Mouse (Mus musculus) left cerebral cortex, adult 2 months (tissue): ENCODE measurements around the gene Sema6d. TPM values are rescaled to one million over a fixed set of nuclear protein-coding genes. Genes with fewer than 3 reads are reported as not detected.

Source experiments
- DNase-seq, 2 experiments: peaks; one replicate each; pipeline ENCODE4 v3.0.0; 2021 to 2022; ENCODE audit warnings: low spot score in 2 of 2, mixed read lengths in 1 of 2; ENCODE audit errors: extremely low spot score in 1 of 2
- H3K27ac ChIP-seq: fragments of 200-600 bp; 2 replicates; pipeline ENCODE4 v1.8.1; 2022
- H3K4me3 ChIP-seq: fragments of 200-600 bp; 2 replicates; pipeline ENCODE4 v1.8.1; 2022
- CTCF ChIP-seq: fragments of 200-600 bp; IDR thresholded peaks from 2 replicates; pipeline ENCODE4 v1.8.1; 2022; ENCODE audit warnings: antibody characterized with exemption, mild to moderate bottlenecking, moderate library complexity
- intact Hi-C: fragments of 180-260 bp; cut with DNase I; formaldehyde crosslinking; loops from one replicate; pipeline ENCODE4 v1.15.1; 2025
- total RNA-seq, 2 experiments: library from RNA; stranded (reverse); gene quantifications; 2 replicates each; pipeline ENCODE4 v1.2.3; 2021

Gene Sema6d
- total RNA-seq, 2 experiments from 2014 or later, result 45.3 to 50.4 TPM

- no peak overlapping the region for H3K4me3 ChIP-seq
- no peak overlapping the region for H3K27ac ChIP-seq
- intact Hi-C loops, result no loop called here
- no peak for TF ChIP-seq CTCF
- no peak for DNase-seq
Measured at GRCm38 (mm10) chr2:124369991-124370390, 280.2 kb downstream of the Sema6d start.

GRCm38 (mm10) chr2:124371363-124371762, 281.6 kb downstream of the Sema6d start:
- no peak overlapping the region for H3K27ac ChIP-seq
- no peak overlapping the region for H3K4me3 ChIP-seq
- DNase-seq, result no peak
- intact Hi-C loops, result no loop called here
- no peak for TF ChIP-seq CTCF

- intact Hi-C loops, result no loop called here
- DNase-seq, result no peak
- TF ChIP-seq CTCF, result no peak
- Histone ChIP-seq H3K4me3 (no peak overlapping the region), H3K27ac (no peak overlapping the region)
Measured at GRCm38 (mm10) chr2:124385053-124385452, 295.3 kb downstream of the Sema6d start.

GRCm38 (mm10) chr2:124385722-124386121, 296.0 kb downstream of the Sema6d start:
- no peak overlapping the region for H3K4me3 ChIP-seq
- H3K27ac ChIP-seq, result no peak overlapping the region
- TF ChIP-seq CTCF, result no peak
- intact Hi-C loops, result no loop called here
- DNase-seq, result no peak

- intact Hi-C loops, result no loop called here
- no peak overlapping the region for H3K4me3 ChIP-seq
- TF ChIP-seq CTCF, result no peak; the same call in 1 of the 2 replicates
- DNase-seq, result no peak
- no peak overlapping the region for H3K27ac ChIP-seq
Measured at GRCm38 (mm10) chr2:124388269-124388668, 298.5 kb downstream of the Sema6d start.

- intact Hi-C loops, result no loop called here
- Histone ChIP-seq H3K27ac (no peak overlapping the region), H3K4me3 (no peak overlapping the region)
- no peak for TF ChIP-seq CTCF
- no peak for DNase-seq
Measured at GRCm38 (mm10) chr2:124396733-124397132, 307.0 kb downstream of the Sema6d start.

GRCm38 (mm10) chr2:124397304-124397703, 307.5 kb downstream of the Sema6d start:
- no peak for DNase-seq
- no peak overlapping the region for H3K4me3 ChIP-seq
- TF ChIP-seq CTCF, result no peak
- intact Hi-C loops, result no loop called here
- no peak overlapping the region for H3K27ac ChIP-seq

GRCm38 (mm10) chr2:124399611-124400010, 309.8 kb downstream of the Sema6d start:
- DNase-seq, result no peak
- H3K4me3 ChIP-seq, result no peak overlapping the region
- no peak overlapping the region for H3K27ac ChIP-seq
- no peak for TF ChIP-seq CTCF
- intact Hi-C loops, result no loop called here

GRCm38 (mm10) chr2:124401727-124402380, 312.1 kb downstream of the Sema6d start:
- DNase-seq, result no peak
- Histone ChIP-seq H3K27ac (no peak overlapping the region), H3K4me3 (no peak overlapping the region)
- no peak for TF ChIP-seq CTCF
- intact Hi-C loops, result no loop called here

GRCm38 (mm10) chr2:124403571-124403970, 313.8 kb downstream of the Sema6d start:
- intact Hi-C loops, result no loop called here
- H3K27ac ChIP-seq, result no peak overlapping the region
- no peak for DNase-seq
- no peak overlapping the region for H3K4me3 ChIP-seq
- no peak for TF ChIP-seq CTCF

GRCm38 (mm10) chr2:124403981-124404380, 314.2 kb downstream of the Sema6d start:
- H3K4me3 ChIP-seq, result no peak overlapping the region
- DNase-seq, result no peak
- intact Hi-C loops, result no loop called here
- no peak for TF ChIP-seq CTCF
- peak overlapping the region; percentile 25; the same call in 1 of the 2 replicates for H3K27ac ChIP-seq

GRCm38 (mm10) chr2:124404631-124405562, 315.1 kb downstream of the Sema6d start:
- H3K4me3 ChIP-seq, result no peak overlapping the region
- DNase-seq, result no peak
- H3K27ac ChIP-seq, result peak overlapping the region; percentile 25
- TF ChIP-seq CTCF, result no peak
- intact Hi-C loops, result no loop called here
